Mouse (Mus musculus) embryonic facial prominence, embryonic 12.5 days (tissue): ENCODE measurements around the gene Gm44965. TPM values are rescaled to one million over a fixed set of nuclear protein-coding genes. Genes with fewer than 3 reads are reported as not detected.
"Not testable (repeated sequence)": the region's sequence is repeated elsewhere in the genome, so short reads cannot be mapped to it uniquely, and the experiment has no call there.

Experiments used
- ATAC-seq: fragments of 200-750 bp; cut with Nextera tagmentation; 2 replicates; pipeline ENCODE4 v1.8.0; 2017; ENCODE audit not compliant: insufficient number of reproducible peaks, insufficient read depth, low FRiP score, low TSS enrichment
- H3K27ac ChIP-seq: fragments of 300-500 bp; sonication (generic); 2 replicates; pipeline ENCODE4 v1.5.1; 2016; ENCODE audit warnings: mild to moderate bottlenecking
- H3K27me3 ChIP-seq: fragments of 300-500 bp; sonication (generic); 2 replicates; pipeline ENCODE4 v1.6.1; 2016; ENCODE audit warnings: mild to moderate bottlenecking, moderate library complexity
- H3K36me3 ChIP-seq: fragments of 300-500 bp; sonication (generic); 2 replicates; pipeline ENCODE4 v1.6.1; 2016; ENCODE audit warnings: mild to moderate bottlenecking
- H3K4me1 ChIP-seq: fragments of 300-500 bp; sonication (generic); 2 replicates; pipeline ENCODE4 v1.6.1; 2016
- H3K4me2 ChIP-seq: fragments of 300-500 bp; sonication (generic); replicated peaks from 2 replicates; pipeline ENCODE4 v1.6.1; 2016; ENCODE audit warnings: mild to moderate bottlenecking, moderate library complexity
- H3K4me3 ChIP-seq: fragments of 300-500 bp; sonication (generic); 2 replicates; pipeline ENCODE4 v1.5.1; 2016; ENCODE audit warnings: mild to moderate bottlenecking
- H3K9ac ChIP-seq: fragments of 300-500 bp; sonication (generic); 2 replicates; pipeline ENCODE4 v1.6.1; 2016; ENCODE audit warnings: mild to moderate bottlenecking, moderate library complexity
- H3K9me3 ChIP-seq: fragments of 300-500 bp; sonication (generic); 2 replicates; pipeline ENCODE4 v1.6.1; 2016; ENCODE audit warnings: mild to moderate bottlenecking, moderate library complexity
- WGBS: fragments of 180-500 bp; shearing (Covaris S2); methylation state at CpG from one replicate; pipeline ENCODE4 v1.1.7; 2016; 5-methylcytosine and 5-hydroxymethylcytosine counted together
- polyA plus RNA-seq: library from polyadenylated mRNA; unstranded; fragments of >200 nt; fragmentation: Nextera tagmentation; extraction: Ambion mirVana; gene quantifications from 2 replicates; pipeline ENCODE4 v1.2.1, GENCODE M21; 2016

Gm44965 gene
- polyA plus RNA-seq, 1 experiment from 2014 or later: not detected

GRCm38 (mm10) chr6:48608124-48608523, 14.4 kb downstream of the Gm44965 start:
- 64% methylated on average over 2 of the region's 2 CpGs for WGBS

GRCm38 (mm10) chr6:48609512-48609911, 15.8 kb downstream of the Gm44965 start:
- H3K4me1 ChIP-seq: no peaks in the 10 kb centered on the region
- H3K9me3 ChIP-seq: no peaks in the 10 kb centered on the region
- 71% methylated on average over 7 of the region's 7 CpGs for WGBS
- H3K36me3 ChIP-seq: peaks cover 16% of the 10 kb centered on the region
- no peak overlapping the region for H3K9ac ChIP-seq
- no peak overlapping the region for H3K4me2 ChIP-seq
- H3K27me3 ChIP-seq: no peaks in the 10 kb centered on the region
- no peak overlapping the region for H3K4me3 ChIP-seq
- H3K27ac ChIP-seq: no peak overlapping the region
- no peak for ATAC-seq

More at GRCm38 (mm10) chr6:48608124-48608523, 14.4 kb downstream of the Gm44965 start:
- no peaks in the 10 kb centered on the region for H3K9me3 ChIP-seq
- no peak for ATAC-seq
- H3K4me2 ChIP-seq: no peak overlapping the region
- no peaks in the 10 kb centered on the region for H3K4me1 ChIP-seq
- no peak overlapping the region for H3K27ac ChIP-seq
- 0 out of 2 replicates have a peak, but pooled peaks cover 6% of the 10 kb centered on the region for H3K36me3 ChIP-seq
- H3K4me3 ChIP-seq: no peak overlapping the region
- no peak overlapping the region for H3K9ac ChIP-seq
- H3K27me3 ChIP-seq: no peaks in the 10 kb centered on the region

- Histone ChIP-seq H3K4me2 (no peak overlapping the region), H3K9ac (no peak overlapping the region), H3K9me3 (no peaks in the 10 kb centered on the region), H3K36me3 (peaks cover 12% of the 10 kb centered on the region), H3K4me3 (no peak overlapping the region), H3K27me3 (no peaks in the 10 kb centered on the region), H3K27ac (no peak overlapping the region), H3K4me1 (no peaks in the 10 kb centered on the region)
- 79% methylated on average over 3 of the region's 3 CpGs for WGBS
- ATAC-seq: no peak
These were observed 16.9 kb downstream of the Gm44965 start for GRCm38 (mm10) chr6:48610657-48611056.

- 90% methylated on average over 4 of the region's 4 CpGs for WGBS
- no peak overlapping the region for H3K27ac ChIP-seq
- H3K4me3 ChIP-seq: no peak overlapping the region
- peaks cover 14% of the 10 kb centered on the region for H3K36me3 ChIP-seq
- no peak overlapping the region for H3K9ac ChIP-seq
- H3K4me1 ChIP-seq: no peaks in the 10 kb centered on the region
- ATAC-seq: no peak
- no peak overlapping the region for H3K4me2 ChIP-seq
- H3K27me3 ChIP-seq: no peaks in the 10 kb centered on the region
- no peaks in the 10 kb centered on the region for H3K9me3 ChIP-seq
These were observed 19.7 kb downstream of the Gm44965 start for GRCm38 (mm10) chr6:48613464-48613863.

GRCm38 (mm10) chr6:48614756-48615155, 21.0 kb downstream of the Gm44965 start:
- Histone ChIP-seq H3K27me3 (no peaks in the 10 kb centered on the region), H3K9me3 (no peaks in the 10 kb centered on the region), H3K4me1 (no peaks in the 10 kb centered on the region), H3K27ac (no peak overlapping the region), H3K4me3 (no peak overlapping the region), H3K9ac (no peak overlapping the region), H3K4me2 (no peak overlapping the region), H3K36me3 (peaks cover 22% of the 10 kb centered on the region)
- WGBS: 89% methylated on average over 5 of the region's 5 CpGs
- ATAC-seq: no peak

- Histone ChIP-seq H3K4me1 (no peaks in the 10 kb centered on the region), H3K9ac (no peak overlapping the region), H3K27me3 (no peaks in the 10 kb centered on the region), H3K9me3 (no peaks in the 10 kb centered on the region), H3K36me3 (peaks cover 31% of the 10 kb centered on the region), H3K27ac (no peak overlapping the region), H3K4me2 (no peak overlapping the region), H3K4me3 (no peak overlapping the region)
- ATAC-seq: no peak
- 94% methylated on average over 30 of the region's 30 CpGs for WGBS
These were observed 26.3 kb downstream of the Gm44965 start for GRCm38 (mm10) chr6:48620031-48620430.

- not testable (repeated sequence) for H3K27ac ChIP-seq, H3K4me2 ChIP-seq, H3K4me1 ChIP-seq, H3K9me3 ChIP-seq, H3K4me3 ChIP-seq, ATAC-seq, H3K9ac ChIP-seq
- WGBS: 87% methylated on average over 8 of the region's 8 CpGs
- peaks cover 18% of the 10 kb centered on the region for H3K27me3 ChIP-seq
- H3K36me3 ChIP-seq: peaks cover 29% of the 10 kb centered on the region
These were observed 28.6 kb downstream of the Gm44965 start for GRCm38 (mm10) chr6:48622186-48622843.

GRCm38 (mm10) chr6:48623460-48623859, 29.7 kb downstream of the Gm44965 start:
- H3K9ac ChIP-seq: no peak overlapping the region
- peaks cover 29% of the 10 kb centered on the region for H3K27me3 ChIP-seq
- no peak overlapping the region for H3K4me2 ChIP-seq
- no peak for ATAC-seq
- peaks cover 29% of the 10 kb centered on the region for H3K36me3 ChIP-seq
- WGBS: 10% methylated on average over 1 of the region's 1 CpGs
- peaks cover 5% of the 10 kb centered on the region; the same call in 1 of the 2 replicates for H3K4me1 ChIP-seq
- H3K4me3 ChIP-seq: no peak overlapping the region
- H3K9me3 ChIP-seq: no peaks in the 10 kb centered on the region
- H3K27ac ChIP-seq: no peak overlapping the region

- H3K4me3 ChIP-seq: peak within 1 kb of the TSS; percentile 50
- H3K9me3 ChIP-seq: no peaks in the 10 kb centered on the region
- no peak within 1 kb of the TSS for H3K27ac ChIP-seq
- peak within 1 kb of the TSS; percentile 87 for H3K4me2 ChIP-seq
- H3K4me1 ChIP-seq: peaks cover 15% of the 10 kb centered on the region; the same call in 1 of the 2 replicates
- ATAC-seq: no peak
- H3K27me3 ChIP-seq: peaks cover 49% of the 10 kb centered on the region
- H3K36me3 ChIP-seq: peaks cover 6% of the 10 kb centered on the region; the same call in 1 of the 2 replicates
- H3K9ac ChIP-seq: peak within 1 kb of the TSS; percentile 12
- WGBS: 23% methylated on average over 8 of the region's 8 CpGs
These were observed 32.7 kb downstream of the Gm44965 start, which contains the start of gene AI854703 for GRCm38 (mm10) chr6:48626464-48626863. Gene AI854703, plus strand, starts transcription at chr6:48626764.

GRCm38 (mm10) chr6:48626984-48627383, 33.2 kb downstream of the Gm44965 start:
- Histone ChIP-seq H3K27me3 (peaks cover 49% of the 10 kb centered on the region), H3K4me1 (peaks cover 15% of the 10 kb centered on the region; the same call in 1 of the 2 replicates), H3K4me2 (peak overlapping the region; percentile 87), H3K27ac (no peak overlapping the region), H3K9me3 (no peaks in the 10 kb centered on the region), H3K4me3 (peak overlapping the region; percentile 50), H3K36me3 (peaks cover 1% of the 10 kb centered on the region; the same call in 1 of the 2 replicates), H3K9ac (peak overlapping the region; percentile 12; the same call in 1 of the 2 replicates)
- ATAC-seq: no peak
- WGBS: under 1% methylated on average over 31 of the region's 32 CpGs

GRCm38 (mm10) chr6:48627511-48627924, 33.8 kb downstream of the Gm44965 start:
- peak overlapping the region; percentile 12 for H3K9ac ChIP-seq
- peak overlapping the region; percentile 87 for H3K4me2 ChIP-seq
- peaks cover 15% of the 10 kb centered on the region; the same call in 1 of the 2 replicates for H3K4me1 ChIP-seq
- H3K36me3 ChIP-seq: no peaks in the 10 kb centered on the region
- H3K9me3 ChIP-seq: no peaks in the 10 kb centered on the region
- H3K27me3 ChIP-seq: peaks cover 49% of the 10 kb centered on the region
- 3% methylated on average over 7 of the region's 7 CpGs for WGBS
- no peak overlapping the region for H3K27ac ChIP-seq
- no peak for ATAC-seq
- peak overlapping the region; percentile 50 for H3K4me3 ChIP-seq

- no peak overlapping the region for H3K4me3 ChIP-seq
- 0 out of 2 replicates have a peak overlapping the region, but pooled peaks have one; percentile 86 for H3K4me2 ChIP-seq
- ATAC-seq: no peak
- 81% methylated on average over 3 of the region's 3 CpGs for whole genome bisulfite sequencing
- no peak overlapping the region for H3K27ac ChIP-seq
- H3K36me3 ChIP-seq: no peaks in the 10 kb centered on the region
- peaks cover 15% of the 10 kb centered on the region; the same call in 1 of the 2 replicates for H3K4me1 ChIP-seq
- no peak overlapping the region for H3K9ac ChIP-seq
- peaks cover 49% of the 10 kb centered on the region for H3K27me3 ChIP-seq
- H3K9me3 ChIP-seq: no peaks in the 10 kb centered on the region
These were observed 34.6 kb downstream of the Gm44965 start for GRCm38 (mm10) chr6:48628377-48628776.
